16 mouse cellular contexts compared by ENCODE assay signal in the genomic region with DNA sequence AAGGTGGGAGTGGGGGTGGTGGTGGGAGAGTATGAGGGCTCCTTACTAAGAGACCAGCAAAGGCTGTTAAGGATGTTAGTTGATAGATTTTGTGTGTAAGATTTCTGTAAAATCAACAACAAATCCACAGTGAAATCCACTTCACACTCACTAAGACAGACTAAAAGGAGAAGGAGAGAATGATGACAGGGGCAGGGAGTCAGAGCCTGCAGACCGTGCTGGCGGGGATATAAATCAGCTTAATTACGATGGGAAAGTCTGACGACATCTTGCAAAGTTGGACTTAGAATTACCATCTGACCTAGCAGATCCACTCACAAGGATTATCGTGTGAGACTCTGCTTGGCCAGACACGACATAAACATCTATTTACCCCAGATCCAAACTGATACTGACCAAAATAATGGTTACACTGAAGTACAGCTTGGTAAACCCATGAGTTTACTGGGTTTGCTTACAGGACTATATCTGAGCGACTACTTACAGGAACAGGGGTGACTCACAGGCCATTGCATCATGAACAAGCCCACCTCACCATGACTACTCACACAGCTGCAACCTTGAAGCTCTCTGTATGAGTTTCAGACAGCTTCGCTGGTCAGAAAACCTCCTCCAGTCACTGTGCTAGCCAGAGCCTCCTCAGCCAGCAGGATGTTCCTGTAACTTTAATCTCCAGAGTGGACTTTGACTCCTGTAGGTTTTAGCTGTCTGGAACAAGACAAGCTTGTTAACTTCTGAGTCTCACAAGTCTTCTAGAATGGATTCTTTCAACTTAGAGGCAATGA. TPM values are rescaled to one million over a fixed set of nuclear protein-coding genes. Genes with fewer than 3 reads are reported as not detected.
A peak's percentile ranks its signal among the peaks of the same experiment; 100 is the strongest.
DNase-seq lines count a peak whose midpoint lies in the region; ATAC-seq lines count a peak whose summit lies in the region.
"Had no signal": no experiment of that assay in that cellular context is flagged by ENCODE, and none has a peak within 500 bp of the region (broad histone marks: within the 10 kb centered on the region; RNA-seq: fewer than 3 reads in every experiment).

No protein-coding gene starts in this region.

- H3K9me3 ChIP-seq in midbrain, embryonic 11.5 days (ENCODE audit: control insufficient read depth, low read length): no peaks in the 10 kb centered on the region
- no peaks in the 10 kb centered on the region for H3K9me3 ChIP-seq in midbrain, embryonic 15.5 days
- H3K9me3 ChIP-seq in intestine, embryonic 15.5 days: no peaks in the 10 kb centered on the region
- no peaks in the 10 kb centered on the region for H3K9me3 ChIP-seq in stomach, embryonic 16.5 days (replicated peaks; ENCODE audit: control insufficient read depth, low read length)
- H3K9me3 ChIP-seq: midbrain, embryonic 13.5 days had no signal

- 88% methylated on average over 8 of the region's 8 CpGs for WGBS in midbrain, embryonic 11.5 days
- WGBS in midbrain, embryonic 15.5 days: 85% methylated on average over 8 of the region's 8 CpGs
- 35% methylated on average over 8 of the region's 8 CpGs for WGBS in intestine, embryonic 15.5 days
- WGBS in stomach, embryonic 16.5 days: 40% methylated on average over 8 of the region's 8 CpGs

- no peak overlapping the region for H3K9ac ChIP-seq in midbrain, embryonic 11.5 days (ENCODE audit: low read length)
- H3K9ac ChIP-seq in midbrain, embryonic 15.5 days: no peak overlapping the region
- no peak overlapping the region for H3K9ac ChIP-seq in intestine, embryonic 15.5 days
- no peak overlapping the region for H3K9ac ChIP-seq in stomach, embryonic 16.5 days (ENCODE audit: low read length)
- H3K9ac ChIP-seq: hindbrain, embryonic 14.5 days; midbrain, embryonic 13.5 days had no signal

- no peaks in the 10 kb centered on the region for H3K36me3 ChIP-seq in midbrain, embryonic 11.5 days (ENCODE audit: control insufficient read depth, insufficient read depth, low read length)
- no peaks in the 10 kb centered on the region for H3K36me3 ChIP-seq in midbrain, embryonic 15.5 days (replicated peaks)
- no peaks in the 10 kb centered on the region for H3K36me3 ChIP-seq in intestine, embryonic 15.5 days
- H3K36me3 ChIP-seq in stomach, embryonic 16.5 days (ENCODE audit: control insufficient read depth, insufficient read depth, low read length): no peaks in the 10 kb centered on the region
- H3K36me3 ChIP-seq: midbrain, embryonic 13.5 days had no signal

- DNase-seq in embryo, embryonic 11 days: peak; percentile 19
- no peak for DNase-seq in embryo, embryonic 10 days (ENCODE audit: low spot score)
- peak; percentile 69 for DNase-seq in midbrain, embryonic 11.5 days (ENCODE audit: low spot score, missing footprints)
- no peak for DNase-seq in cerebellum, postnatal 4 days (ENCODE audit: low spot score in 2 of 2)
- DNase-seq: cerebellum, postnatal 14 days; gastrocnemius, postnatal 36 days; layer of hippocampus, adult 9-11 months; liver; lung, postnatal 14 days had no signal

- H3K4me2 ChIP-seq in midbrain, embryonic 11.5 days: no peak overlapping the region
- H3K4me2 ChIP-seq in midbrain, embryonic 15.5 days: no peak overlapping the region
- no peak overlapping the region for H3K4me2 ChIP-seq in intestine, embryonic 15.5 days (replicated peaks)
- H3K4me2 ChIP-seq in stomach, embryonic 16.5 days (ENCODE audit: low read depth, low read length): no peak overlapping the region
- H3K4me2 ChIP-seq: hindbrain, embryonic 14.5 days; midbrain, embryonic 13.5 days had no signal

- H3K27ac ChIP-seq in midbrain, embryonic 11.5 days (ENCODE audit: low read depth, low read length): no peak overlapping the region
- no peak overlapping the region for H3K27ac ChIP-seq in midbrain, embryonic 15.5 days
- no peak overlapping the region for H3K27ac ChIP-seq in intestine, embryonic 15.5 days
- 0 out of 2 replicates have a peak overlapping the region, but pooled peaks have one; percentile 2 for H3K27ac ChIP-seq in stomach, embryonic 16.5 days (ENCODE audit: low read length)
- H3K27ac ChIP-seq: hindbrain, embryonic 14.5 days; midbrain, embryonic 13.5 days had no signal

- ATAC-seq in midbrain, embryonic 11.5 days (ENCODE audit: low FRiP score): no peak
- ATAC-seq in midbrain, embryonic 15.5 days (replicated peaks): no peak
- ATAC-seq in intestine, embryonic 15.5 days: peak; percentile 63
- peak; percentile 48; the same call in 1 of the 2 replicates for ATAC-seq in stomach, embryonic 16.5 days (ENCODE audit: insufficient read depth, low FRiP score)
- no peak for ATAC-seq in frontal cortex, adult (ENCODE audit: low TSS enrichment)
- ATAC-seq: forebrain, embryonic 16.5 days; midbrain, embryonic 13.5 days had no signal

- no peak overlapping the region for H3K4me3 ChIP-seq in midbrain, embryonic 11.5 days (ENCODE audit: low read depth, low read length)
- H3K4me3 ChIP-seq in midbrain, embryonic 15.5 days: no peak overlapping the region
- no peak overlapping the region for H3K4me3 ChIP-seq in intestine, embryonic 15.5 days (replicated peaks)
- no peak overlapping the region for H3K4me3 ChIP-seq in stomach, embryonic 16.5 days (replicated peaks; ENCODE audit: low read length)
- H3K4me3 ChIP-seq: midbrain, embryonic 13.5 days had no signal

- H3K4me1 ChIP-seq in midbrain, embryonic 11.5 days (ENCODE audit: control insufficient read depth, insufficient read depth, low read length): no peaks in the 10 kb centered on the region
- no peaks in the 10 kb centered on the region for H3K4me1 ChIP-seq in midbrain, embryonic 15.5 days
- peaks cover 11% of the 10 kb centered on the region for H3K4me1 ChIP-seq in intestine, embryonic 15.5 days (replicated peaks)
- H3K4me1 ChIP-seq in stomach, embryonic 16.5 days (ENCODE audit: control insufficient read depth, insufficient read depth, low read length): peaks cover 15% of the 10 kb centered on the region; the same call in 1 of the 2 replicates

- no peaks in the 10 kb centered on the region for H3K27me3 ChIP-seq in midbrain, embryonic 11.5 days (ENCODE audit: control insufficient read depth, insufficient read depth, low read length)
- no peaks in the 10 kb centered on the region for H3K27me3 ChIP-seq in midbrain, embryonic 15.5 days (replicated peaks)
- no peaks in the 10 kb centered on the region for H3K27me3 ChIP-seq in intestine, embryonic 15.5 days (replicated peaks)
- no peaks in the 10 kb centered on the region for H3K27me3 ChIP-seq in stomach, embryonic 16.5 days (ENCODE audit: control insufficient read depth, insufficient read depth, low read length)
- H3K27me3 ChIP-seq: midbrain, embryonic 13.5 days had no signal

RNA-seq across cellular contexts. Expression of gene Ednra, which starts 50.5 kb away (rescaled TPM):
- 13.4 and 17.9 TPM in 2 replicates for polyA plus RNA-seq in midbrain, embryonic 11.5 days (2014; fragmentation: Nextera tagmentation; extraction: Ambion mirVana)
- 6.1 and 6.4 TPM in 2 replicates for polyA plus RNA-seq in midbrain, embryonic 15.5 days (2015; fragmentation: Nextera tagmentation; extraction: Ambion mirVana)
- polyA plus RNA-seq in intestine, embryonic 15.5 days (2015; fragmentation: Nextera tagmentation; extraction: Ambion mirVana): 18.8 and 20.3 TPM in 2 replicates
- polyA plus RNA-seq in stomach, embryonic 16.5 days (2015; fragmentation: Nextera tagmentation; extraction: Ambion mirVana): 26.0 and 28.7 TPM in 2 replicates

Comparison
In these comparisons a context has a peak if more than half of its experiments do, and no peak if none do; other contexts are left out.
1. DNase-seq: peak in embryo, embryonic 11 days (single experiment) and midbrain, embryonic 11.5 days (single experiment); none in embryo, embryonic 10 days (single experiment) and cerebellum, postnatal 4 days (0 of 2).
2. ATAC-seq: peak in intestine, embryonic 15.5 days (single experiment) and stomach, embryonic 16.5 days (single experiment); none in midbrain, embryonic 11.5 days (single experiment), midbrain, embryonic 15.5 days (single experiment) and frontal cortex, adult (single experiment).